Mouse (Mus musculus) left cerebral cortex, postnatal 10 days (tissue): ENCODE measurements around the gene Qars. TPM values are rescaled to one million over a fixed set of nuclear protein-coding genes. Genes with fewer than 3 reads are reported as not detected.

ENCODE experiments used
- DNase-seq, 2 experiments: peaks; one replicate each; pipeline ENCODE4 v3.0.0; 2021 to 2022; ENCODE audit warnings: low spot score in 2 of 2, mixed read lengths in 1 of 2; ENCODE audit errors: extremely low spot score in 1 of 2
- intact Hi-C: fragments of 180-260 bp; cut with DNase I; formaldehyde crosslinking; loops from one replicate; pipeline ENCODE4 v1.15.1; 2025
- total RNA-seq, 2 experiments: library from RNA; stranded (reverse); gene quantifications; 2 replicates each; pipeline ENCODE4 v1.2.3; 2021

Gene Qars
- total RNA-seq, 2 experiments from 2014 or later = 82.9 to 91.8 TPM

DNA sequence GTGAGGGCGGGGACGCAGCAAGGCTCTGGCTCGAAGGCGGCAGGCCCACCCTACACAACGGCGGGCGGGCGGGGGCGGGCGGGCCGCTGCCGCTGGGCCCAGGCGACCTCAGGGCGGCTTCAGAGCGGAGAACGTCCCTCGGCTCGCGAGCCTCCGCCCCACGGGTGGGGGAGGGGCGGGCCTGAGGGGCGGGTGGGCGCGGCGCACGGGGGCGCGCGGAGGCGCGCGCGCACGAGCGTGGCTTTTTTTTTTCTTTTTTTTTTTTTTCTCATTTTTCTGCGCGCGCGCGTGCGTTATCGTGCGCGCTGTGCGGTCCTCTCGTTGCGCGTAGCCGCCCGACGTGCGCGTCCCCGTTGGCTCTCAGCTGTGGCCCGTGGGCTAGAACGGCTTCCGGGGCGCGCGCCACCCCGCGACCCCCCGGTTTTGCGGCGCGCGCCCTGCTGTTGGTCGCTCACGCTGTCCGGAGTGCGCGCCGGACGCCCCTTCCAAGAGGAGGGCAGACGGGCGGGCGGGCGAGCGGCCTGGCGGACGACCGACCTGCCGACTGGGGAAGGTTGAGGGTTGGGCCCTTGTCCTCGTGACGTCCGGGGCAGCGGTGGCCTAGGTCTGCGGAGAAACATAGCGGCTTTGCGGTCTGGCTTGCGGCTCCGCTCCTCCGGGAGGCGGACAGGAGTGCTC lies 9.9 kb downstream of the Qars start:
- intact Hi-C loops = loop anchor here (5.0 kb wide), 1 partner anchor 40 kb away; no protein-coding TSS in a partner anchor

DNA sequence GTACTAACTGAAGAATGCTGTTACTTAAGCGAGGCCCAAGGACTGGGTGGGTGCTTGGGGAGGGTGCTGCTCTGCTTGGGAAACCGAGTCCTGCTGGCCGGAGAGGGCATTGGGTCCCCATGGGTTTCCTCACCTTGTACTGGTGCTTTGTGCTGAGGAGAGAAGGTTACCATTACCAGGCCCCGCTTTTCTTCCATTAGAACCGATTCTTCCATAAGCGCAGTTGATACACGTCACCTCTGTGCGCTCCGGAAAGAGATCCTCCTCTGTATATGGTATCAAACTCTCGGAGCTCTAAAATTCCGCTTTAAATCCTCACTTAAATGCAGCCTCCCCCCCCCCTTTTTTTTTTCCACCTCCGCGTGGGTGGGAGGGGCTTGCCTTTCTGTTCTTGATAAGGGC lies 10.4 kb downstream of the Qars start:
- DNase-seq = peak; percentile 26 to 41
- intact Hi-C loops = loop anchor here (5.0 kb wide), 1 partner anchor 39 kb away; no protein-coding TSS in a partner anchor

More for the DNA sequence above, 9.9 kb downstream of the Qars start:
- peak; percentile 80 to 94 for DNase-seq

DNA sequence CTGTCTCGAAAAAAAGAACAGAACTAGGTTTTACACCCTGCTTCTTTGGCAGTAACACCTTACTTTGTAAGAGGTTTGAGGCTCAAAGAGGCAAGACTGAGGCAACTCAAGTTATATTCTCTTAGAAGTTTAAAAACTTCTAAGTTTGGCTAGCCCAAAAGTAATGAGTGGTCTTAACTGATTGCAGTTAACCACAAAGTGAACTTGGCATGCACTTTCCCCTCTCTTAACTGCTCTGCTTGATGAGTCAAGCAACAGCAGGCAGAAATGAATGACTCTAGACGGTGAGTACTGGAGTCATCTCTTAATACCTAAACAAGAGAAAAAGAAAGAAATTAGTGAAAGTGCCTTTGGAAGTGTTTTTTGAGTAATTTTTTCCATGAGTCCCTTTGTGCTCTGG lies 14.1 kb downstream of the Qars start:
- intact Hi-C loops = no loop called here

DNA sequence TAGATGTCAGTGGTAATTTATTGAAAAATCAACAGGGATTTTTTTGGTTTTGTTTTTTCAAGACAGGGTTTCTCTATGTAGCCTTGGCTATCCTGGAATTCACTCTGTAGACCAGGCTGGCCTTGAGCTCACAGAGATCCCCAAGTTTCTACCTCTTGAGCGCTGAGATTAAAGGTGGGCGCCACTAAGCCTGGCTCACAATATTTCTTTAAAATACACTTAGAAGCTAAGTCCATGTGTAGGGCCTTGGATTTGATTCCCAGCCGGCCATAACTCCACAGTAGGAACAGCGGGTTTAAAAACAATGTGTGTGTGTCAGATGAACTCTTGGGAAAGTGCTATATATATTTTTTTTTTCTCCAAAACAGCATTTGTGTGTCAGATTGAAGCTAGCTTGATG lies 15.8 kb downstream of the Qars start:
- no peak for DNase-seq
- intact Hi-C loops = no loop called here

More for the DNA sequence above, 14.1 kb downstream of the Qars start:
- no peak for DNase-seq

DNA sequence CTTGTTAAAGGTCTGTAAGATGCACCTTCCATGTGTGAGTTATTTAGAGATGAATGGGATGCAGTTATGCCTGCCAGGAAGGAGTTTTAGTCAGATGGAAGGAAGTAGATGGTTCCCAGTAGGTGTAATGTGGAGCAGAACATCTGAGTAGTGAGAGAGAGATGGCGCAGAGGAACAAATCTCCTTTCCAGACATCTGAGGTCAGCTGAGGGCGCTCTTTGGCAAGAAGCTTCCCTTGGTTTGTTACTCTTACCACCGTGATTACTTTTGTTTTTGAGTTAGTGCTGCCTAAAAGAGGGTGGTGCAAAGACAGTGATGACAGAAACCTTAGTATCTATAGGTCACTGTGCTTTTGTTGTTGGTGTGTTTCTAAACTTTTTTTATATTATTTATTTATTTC lies 17.9 kb downstream of the Qars start:
- no peak for DNase-seq
- intact Hi-C loops = no loop called here

DNA sequence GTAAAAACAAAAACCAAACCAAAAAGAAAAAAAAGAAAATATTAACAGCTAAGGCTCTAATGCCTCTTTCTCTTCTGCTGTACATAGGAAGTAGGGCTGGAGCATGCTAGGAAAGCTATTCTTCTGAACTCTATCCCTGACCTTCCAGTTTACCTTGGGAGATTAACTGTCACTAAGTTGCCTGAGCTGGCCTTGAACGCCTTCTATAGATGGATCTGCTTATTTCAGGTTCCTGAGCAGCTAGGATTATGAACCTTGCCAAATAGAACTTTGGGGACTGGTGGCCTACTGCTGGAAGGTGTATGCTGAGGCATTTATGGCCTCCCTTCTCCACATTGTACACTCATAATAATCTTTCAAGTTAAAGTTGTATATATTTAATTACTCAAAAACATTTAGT lies 23.4 kb downstream of the Qars start:
- no peak for DNase-seq
- intact Hi-C loops = loop anchor here (10.0 kb wide), 1 partner anchor 166 kb away; no protein-coding TSS in a partner anchor

DNA sequence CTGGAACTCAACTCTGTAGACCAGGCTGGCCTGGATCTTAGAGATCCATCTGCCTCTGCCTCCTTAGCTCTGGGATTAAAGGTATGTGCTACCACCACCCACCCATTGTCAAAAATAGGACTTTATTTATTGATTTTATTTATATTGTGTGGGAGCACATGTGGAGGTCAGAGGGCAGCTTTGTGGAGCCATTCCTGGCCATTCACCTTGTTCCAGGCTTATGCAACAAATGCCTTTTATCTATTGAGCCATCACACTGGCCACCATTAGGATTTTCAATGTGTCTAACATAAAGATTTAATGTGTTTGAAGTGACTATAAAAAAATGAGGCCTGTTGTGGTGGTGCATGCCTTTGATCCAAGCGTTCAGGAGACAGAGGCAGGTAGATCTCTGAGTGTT lies 24.0 kb downstream of the Qars start:
- intact Hi-C loops = loop anchor here (10.0 kb wide), 1 partner anchor 167 kb away; no protein-coding TSS in a partner anchor

DNA sequence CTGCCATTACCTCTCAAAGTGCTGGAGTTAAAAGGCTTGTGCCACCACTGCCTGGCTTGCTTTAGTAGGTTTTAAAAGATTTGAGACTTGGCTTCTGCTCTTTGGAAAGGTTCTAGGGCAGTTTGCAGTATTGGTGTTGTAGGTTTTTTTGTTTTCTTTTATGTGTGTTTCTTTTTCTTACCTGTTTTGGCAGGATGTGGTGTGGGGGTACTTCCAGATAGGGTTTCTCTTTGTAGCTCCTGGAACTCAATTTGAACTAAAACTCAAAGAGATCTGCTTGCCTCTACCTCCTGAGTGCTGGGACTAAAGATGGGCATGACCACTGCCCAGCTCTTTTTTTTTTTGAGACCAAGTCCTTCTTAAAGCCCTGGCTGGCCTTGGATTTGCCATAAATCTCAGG lies 33.3 kb downstream of the Qars start:
- DNase-seq = no peak
- intact Hi-C loops = no loop called here

More for the DNA sequence above, 24.0 kb downstream of the Qars start:
- DNase-seq = no peak

DNA sequence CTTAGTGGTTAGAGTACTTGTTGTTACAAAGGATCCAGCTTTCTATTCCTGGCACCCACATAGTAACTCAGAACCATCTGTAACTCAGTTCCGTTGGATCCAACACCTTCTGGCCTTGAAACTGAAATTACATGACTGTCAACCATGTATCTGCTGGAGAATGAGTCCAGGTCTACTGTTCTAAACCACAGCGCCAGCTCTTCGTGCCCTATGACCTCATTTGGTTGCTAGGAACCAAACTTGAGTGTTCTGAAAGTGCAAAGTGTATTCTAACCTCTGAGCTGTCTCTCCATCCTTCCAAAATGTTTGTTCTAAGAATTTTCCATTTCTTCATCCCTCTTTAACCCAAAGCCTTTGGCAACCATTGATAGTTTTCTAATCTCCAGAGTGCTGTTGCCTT lies 38.5 kb downstream of the Qars start:
- no peak for DNase-seq
- intact Hi-C loops = no loop called here

DNA sequence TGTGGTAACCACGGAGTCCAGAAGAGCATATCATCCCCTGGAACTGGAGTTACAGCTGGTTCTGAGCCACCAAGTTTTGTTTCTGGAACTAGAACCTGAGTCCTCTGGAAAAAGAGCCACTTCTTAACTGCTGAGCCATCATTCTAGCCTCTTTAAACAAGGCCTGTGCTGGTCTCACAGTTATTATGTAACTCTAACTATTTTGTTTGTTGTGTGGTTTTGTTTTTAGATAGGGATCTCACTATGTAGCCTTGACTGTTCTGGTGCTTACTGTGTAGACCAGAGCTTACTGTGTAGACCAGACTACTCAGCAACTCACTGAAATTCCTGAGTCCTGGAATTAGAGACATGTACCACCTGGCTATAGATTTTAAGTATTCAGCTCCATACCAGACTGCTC lies 39.4 kb downstream of the Qars start:
- DNase-seq = no peak
- intact Hi-C loops = no loop called here

DNA sequence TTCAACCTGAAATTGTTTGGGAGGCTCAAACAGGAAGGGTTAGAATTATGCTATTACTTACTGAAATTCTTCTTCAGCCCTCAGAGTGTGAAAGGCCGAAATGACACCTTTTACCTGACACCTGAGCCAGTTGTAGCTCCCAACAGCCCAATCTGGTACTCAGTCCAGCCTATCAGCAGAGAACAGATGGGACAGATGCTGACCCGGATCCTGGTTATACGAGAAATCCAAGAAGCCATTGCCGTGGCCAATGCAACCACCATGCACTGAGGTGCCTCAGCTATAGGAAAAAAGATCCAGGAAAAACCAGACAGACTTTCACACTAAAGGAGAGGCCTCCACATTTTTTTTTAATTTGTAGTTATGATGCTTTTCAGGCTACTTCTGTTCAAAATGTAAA lies 51.7 kb downstream of the Qars start:
- intact Hi-C loops = loop anchor here (1.0 to 5.0 kb wide), 2 partner anchors 24 to 42 kb away; partner anchors contain the start of gene Qrich1
- DNase-seq = no peak

DNA sequence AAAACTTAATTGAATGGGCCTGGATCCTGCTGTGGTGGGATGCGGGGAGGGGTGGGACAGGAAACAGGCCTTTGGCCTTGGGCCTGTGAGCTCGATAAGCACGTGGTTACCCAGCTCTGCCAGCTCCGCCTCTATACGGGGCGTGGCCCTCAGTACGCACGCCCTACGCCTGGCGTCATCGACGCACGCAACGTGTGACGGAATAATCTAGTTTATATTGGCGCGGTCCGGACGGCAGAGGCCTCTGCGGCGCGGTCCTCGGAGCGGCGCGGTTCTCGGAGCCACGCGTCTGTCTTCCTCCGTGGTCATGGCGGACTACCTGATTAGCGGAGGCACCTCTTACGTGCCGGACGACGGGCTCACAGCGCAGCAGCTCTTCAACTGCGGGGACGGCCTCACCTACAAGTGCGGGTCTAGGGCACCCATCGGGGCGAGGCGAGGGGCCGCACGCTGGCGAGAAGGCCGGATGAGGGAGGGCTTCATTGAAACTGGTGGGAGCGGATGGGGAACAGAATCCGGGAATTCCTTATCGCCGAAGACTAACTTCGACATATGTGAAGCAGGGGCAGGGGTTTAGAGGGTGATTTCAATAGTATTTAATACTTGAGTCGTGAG lies 52.8 kb downstream of the Qars start, which contains the start of gene Impdh2:
Impdh2 (plus strand) TSS at position 60 of the 615 bp plus-strand sequence.
- intact Hi-C loops = no loop called here
- peak; percentile 95 to 97 for DNase-seq

DNA sequence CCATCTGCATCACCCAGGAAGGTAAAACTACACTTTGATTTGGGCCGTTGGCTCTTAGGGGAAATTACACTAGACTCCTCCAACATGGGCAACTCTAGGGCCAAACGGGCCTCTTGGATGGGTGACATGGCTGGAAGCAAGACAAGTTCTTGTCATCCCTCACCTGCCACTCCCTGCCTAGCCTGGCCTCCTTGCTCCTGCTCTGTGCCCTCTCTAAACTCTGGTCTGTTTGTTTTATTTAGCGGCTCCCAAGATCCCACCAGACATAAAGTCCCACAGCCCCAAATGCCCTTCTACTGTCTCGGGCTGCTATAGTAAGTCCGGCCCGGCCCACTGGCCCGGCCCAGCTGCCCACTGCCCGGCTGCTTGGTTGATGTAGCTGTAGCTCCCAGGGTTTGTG lies 56.2 kb downstream of the Qars start:
- DNase-seq = no peak
- intact Hi-C loops = no loop called here

DNA sequence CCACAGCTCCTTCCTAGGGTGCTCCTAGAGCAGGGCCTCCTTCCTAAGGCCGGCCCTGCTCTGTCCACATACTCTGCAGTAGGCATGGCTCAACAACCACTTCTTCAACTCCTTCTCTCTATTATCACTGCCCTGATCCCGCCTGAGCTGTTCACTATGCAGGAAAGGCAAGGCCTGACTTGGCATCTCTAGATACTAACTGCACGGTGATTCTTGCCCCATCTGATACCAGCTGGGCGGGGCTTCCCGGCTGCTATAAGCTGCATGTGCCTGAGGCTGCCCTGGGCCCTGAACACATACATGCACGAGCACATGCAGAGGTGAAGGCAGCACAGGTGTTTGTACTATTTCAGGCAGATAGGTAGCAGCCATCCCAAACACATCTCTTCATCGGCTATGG lies 56.6 kb downstream of the Qars start:
- DNase-seq = no peak
- intact Hi-C loops = no loop called here

Other genes starting within 250 kb of the Qars start
- gene Dag1, start 243.7 kb upstream of the Qars start, total RNA-seq = 100 to 1,000 TPM; 131 to 135 TPM
- gene Nicn1, start 217.3 kb upstream of the Qars start, total RNA-seq = 100 to 1,000 TPM; 118 to 122 TPM
- gene Amt, start 210.9 kb upstream of the Qars start, total RNA-seq = 10 to 100 TPM; 22.5 to 23.5 TPM
- 100 to 1,000 TPM; 209 to 216 TPM for gene Rhoa, start 201.6 kb upstream of the Qars start, total RNA-seq
- 10 to 100 TPM; 58.0 to 59.3 TPM for gene Tcta, start 201.5 kb upstream of the Qars start, total RNA-seq
- 10 to 100 TPM; 91.2 to 92.6 TPM for gene Gpx1, start 168.8 kb upstream of the Qars start, total RNA-seq
- gene Usp4, start 159.9 kb upstream of the Qars start, total RNA-seq = 100 to 1,000 TPM; 122 to 125 TPM
- gene 1700102P08Rik, start 114.9 kb upstream of the Qars start, total RNA-seq = 1 to 10 TPM; 1.4 to 2.1 TPM
- under 1 TPM; 0.19 to 0.26 TPM for gene Ccdc36, start 79.2 kb upstream of the Qars start, total RNA-seq
- gene BC048562, start 71.2 kb upstream of the Qars start, total RNA-seq = not detected
- gene Ccdc71, start 47.2 kb upstream of the Qars start, total RNA-seq = 10 to 100 TPM; 38.7 to 39.6 TPM
- gene Klhdc8b, start 46.1 kb upstream of the Qars start, total RNA-seq = 10 to 100 TPM; 32.5 to 35.9 TPM
- gene Lamb2, start 28.0 kb upstream of the Qars start, total RNA-seq = 10 to 100 TPM; 29.6 to 34.2 TPM
- 100 to 1,000 TPM; 104 to 114 TPM for gene Usp19, start 17.1 kb upstream of the Qars start, total RNA-seq
- 100 to 1,000 TPM; 125 to 131 TPM for gene Qrich1, start 9.1 kb downstream of the Qars start, total RNA-seq
- gene Impdh2, start 52.6 kb downstream of the Qars start, total RNA-seq = 10 to 100 TPM; 64.3 to 68.3 TPM
- gene Ndufaf3, start 59.7 kb downstream of the Qars start, total RNA-seq = 10 to 100 TPM; 53.3 to 57.0 TPM
- 10 to 100 TPM; 70.9 to 76.1 TPM for gene Dalrd3, start 62.2 kb downstream of the Qars start, total RNA-seq
- 100 to 1,000 TPM; 282 TPM for gene Wdr6, start 71.0 kb downstream of the Qars start, total RNA-seq
- 10 to 100 TPM; 47.8 to 52.2 TPM for gene P4htm, start 90.0 kb downstream of the Qars start, total RNA-seq
- gene Arih2, start 141.7 kb downstream of the Qars start, total RNA-seq = 10 to 100 TPM; 46.7 to 48.8 TPM
- gene Slc25a20, start 154.4 kb downstream of the Qars start, total RNA-seq = 10 to 100 TPM; 15.7 to 16.5 TPM
- gene Prkar2a, start 181.6 kb downstream of the Qars start, total RNA-seq = 10 to 100 TPM; 54.3 to 58.7 TPM